Mouse (Mus musculus) spleen, postnatal 4 days (tissue): ENCODE results near the gene Il4i1.

Experiments
- DNase-seq, 2 experiments: peaks; one replicate each; pipeline ENCODE4 v3.0.0; 2022; ENCODE audit warnings: low spot score in 2 of 2

Il4i1 gene

GRCm38 (mm10) chr7:44848561-44849415 is 32.6 kb downstream of the Il4i1 start, which contains the start of the genes Akt1s1 and Tbc1d17:
Gene Akt1s1 (plus strand): TSS chr7:44848991.
Gene Tbc1d17 (minus strand): TSS chr7:44849079.
- peak; percentile 95 to 97 for DNase-seq

- peak; percentile 86 to 92 for DNase-seq
These were observed 33.4 kb downstream of the Il4i1 start for GRCm38 (mm10) chr7:44849416-44850111.

DNA sequence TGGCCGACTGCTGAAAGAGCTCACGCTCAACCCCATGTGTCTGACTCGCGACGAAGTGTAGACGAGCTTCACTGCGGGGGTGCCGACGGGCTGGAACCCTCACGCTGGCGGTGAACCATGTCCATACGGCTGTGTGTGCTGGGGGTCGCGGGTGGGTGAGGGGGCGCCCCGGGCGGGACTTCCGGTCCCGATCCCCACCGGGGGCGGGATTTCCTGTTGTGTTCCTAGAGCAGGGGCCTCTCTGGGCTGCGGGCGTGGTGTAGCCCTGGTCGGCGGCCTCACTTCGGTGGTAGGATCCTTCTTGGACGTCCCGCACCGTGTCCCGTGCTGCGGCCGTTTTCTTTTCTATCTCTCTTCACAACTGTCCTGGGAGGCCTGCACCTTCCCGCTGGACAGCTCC is 34.0 kb downstream of the Il4i1 start:
- DNase-seq, result peak; percentile 77 to 86

GRCm38 (mm10) chr7:44850789-44851624 is 34.8 kb downstream of the Il4i1 start:
- DNase-seq, result no peak

- DNase-seq, result no peak
These were observed 35.5 kb downstream of the Il4i1 start for GRCm38 (mm10) chr7:44851625-44852234.

DNA sequence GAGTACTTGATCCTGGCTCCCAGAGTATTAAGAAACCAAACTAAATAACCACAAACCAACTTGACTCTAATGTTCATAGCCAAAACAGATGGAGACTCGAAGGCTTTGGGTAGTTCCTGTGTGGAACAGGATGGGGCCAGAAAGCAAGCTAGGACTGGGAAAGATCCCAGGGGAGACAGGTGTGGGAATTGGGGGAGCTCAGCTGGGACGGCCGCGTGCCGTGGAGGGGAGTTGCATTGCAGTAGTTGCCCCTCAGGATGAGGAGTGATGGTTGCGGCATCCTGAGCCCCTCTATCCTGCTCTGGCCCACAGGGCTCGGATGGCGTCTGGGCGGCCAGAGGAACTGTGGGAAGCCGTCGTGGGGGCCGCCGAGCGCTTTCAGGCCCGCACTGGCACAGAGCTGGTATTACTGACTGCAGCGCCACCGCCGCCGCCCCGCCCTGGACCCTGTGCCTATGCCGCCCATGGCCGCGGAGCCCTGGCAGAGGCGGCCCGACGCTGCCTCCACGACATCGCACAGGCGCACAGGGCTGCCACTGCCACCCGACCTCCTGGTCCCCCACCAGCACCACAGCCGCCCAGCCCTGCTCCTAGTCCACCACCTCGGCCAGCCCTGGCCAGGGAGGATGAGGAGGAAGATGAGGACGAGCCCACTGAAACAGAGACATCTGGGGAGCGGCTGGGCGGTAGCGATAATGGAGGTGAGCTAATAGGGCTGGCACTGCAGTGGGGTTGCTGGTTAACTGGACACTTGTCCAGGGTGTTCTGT is 36.3 kb downstream of the Il4i1 start:
- DNase-seq, result peak in 1 of 2 experiments; percentile 17

GRCm38 (mm10) chr7:44853065-44853464 is 36.9 kb downstream of the Il4i1 start:
- DNase-seq, result no peak

DNA sequence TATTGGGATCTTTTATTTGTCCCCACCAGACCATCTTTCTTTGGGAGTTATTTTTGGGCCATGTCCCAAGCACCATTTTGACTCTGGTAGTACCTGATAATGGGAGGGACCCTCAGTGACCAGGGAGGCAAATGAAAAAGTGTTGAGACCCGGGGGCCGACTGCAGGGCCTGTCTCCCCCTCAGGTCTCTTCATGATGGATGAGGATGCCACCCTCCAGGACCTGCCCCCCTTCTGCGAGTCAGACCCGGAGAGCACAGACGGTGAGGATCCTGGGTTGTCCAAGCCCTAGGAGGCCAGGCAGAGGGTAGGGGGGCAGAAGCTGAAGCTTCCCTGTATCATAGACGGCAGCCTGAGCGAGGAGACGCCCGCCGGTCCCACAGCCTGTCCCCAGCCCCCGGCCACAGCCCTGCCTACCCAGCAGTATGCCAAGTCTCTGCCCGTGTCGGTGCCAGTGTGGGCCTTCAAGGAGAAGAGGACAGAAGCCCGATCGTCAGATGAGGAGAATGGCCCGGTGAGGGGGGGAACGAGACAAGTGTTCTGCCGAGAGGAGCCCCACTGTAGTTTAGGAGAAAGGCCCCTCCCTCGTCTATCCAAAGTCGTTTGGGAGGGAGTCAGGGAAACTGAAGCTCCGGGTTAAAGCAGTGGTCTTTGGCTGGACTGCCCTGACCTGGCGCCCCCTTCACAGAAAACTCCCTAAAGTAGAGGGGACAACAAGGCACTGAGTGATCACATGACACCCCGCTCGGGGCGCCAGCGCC is 37.6 kb downstream of the Il4i1 start:
- peak in 1 of 2 experiments; percentile 33 for DNase-seq

DNA sequence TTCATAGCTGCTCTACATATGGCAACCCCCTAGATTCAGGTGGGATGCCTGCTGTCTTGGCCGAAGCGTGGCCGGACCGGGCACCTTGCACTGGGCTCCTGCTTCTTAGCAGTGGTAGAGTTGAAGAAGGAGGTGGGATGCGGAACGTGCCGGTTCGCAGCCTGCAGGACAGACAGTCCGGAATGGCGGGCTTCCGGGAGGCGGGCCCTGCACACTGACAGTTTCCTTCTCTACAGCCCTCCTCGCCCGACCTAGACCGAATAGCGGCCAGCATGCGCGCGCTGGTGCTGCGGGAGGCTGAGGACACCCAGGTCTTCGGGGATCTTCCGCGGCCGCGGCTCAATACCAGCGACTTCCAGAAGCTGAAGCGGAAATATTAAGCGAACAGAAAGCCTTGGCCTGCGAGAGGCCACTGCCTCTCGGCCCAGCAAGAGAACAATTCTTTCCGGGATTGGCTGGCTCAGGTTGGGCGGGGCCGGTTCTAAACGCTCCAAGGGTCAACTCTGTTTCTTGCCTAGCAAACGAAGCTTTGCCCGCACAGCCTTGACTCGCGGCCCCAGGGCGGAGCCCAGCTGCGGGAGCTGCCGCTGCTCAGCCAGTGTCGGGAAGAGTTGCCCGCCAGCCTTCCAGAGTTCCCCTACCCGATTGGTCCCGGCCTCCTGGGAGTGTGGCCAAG is 38.3 kb downstream of the Il4i1 start:
- peak; percentile 86 to 92 for DNase-seq

GRCm38 (mm10) chr7:44855036-44855435 is 38.8 kb downstream of the Il4i1 start:
- no peak for DNase-seq

DNA sequence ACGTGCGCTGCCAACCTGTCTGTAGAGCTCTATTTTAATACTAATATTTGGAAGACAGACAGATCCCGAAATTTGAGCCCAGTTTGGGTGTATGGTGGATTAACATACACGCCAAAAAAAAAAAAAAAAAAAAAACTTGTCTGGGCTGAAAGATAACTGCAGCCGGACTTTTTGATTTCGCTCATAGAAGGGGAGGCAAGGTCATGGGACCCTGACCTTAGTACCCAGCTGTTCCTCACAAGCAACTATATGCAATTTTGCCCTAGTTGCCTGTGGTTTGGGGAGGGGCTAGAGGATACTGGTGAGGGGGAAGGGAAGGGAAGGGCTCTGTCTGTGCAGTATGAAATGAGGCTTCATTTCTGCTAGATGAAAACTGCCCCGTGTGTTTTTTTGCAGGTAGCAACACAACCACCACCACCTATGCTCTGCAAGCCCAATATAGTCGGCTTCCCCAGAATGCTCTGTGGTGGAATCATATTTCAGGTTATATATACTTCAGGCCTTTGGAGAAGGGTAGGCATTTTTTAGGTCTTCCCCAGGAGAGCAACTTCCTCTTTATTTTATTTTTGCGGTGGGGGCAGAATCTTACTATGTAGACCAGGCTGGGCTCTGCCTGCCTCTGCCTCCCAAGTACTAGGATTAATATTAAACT is 40.2 kb downstream of the Il4i1 start:
- no peak for DNase-seq

DNA sequence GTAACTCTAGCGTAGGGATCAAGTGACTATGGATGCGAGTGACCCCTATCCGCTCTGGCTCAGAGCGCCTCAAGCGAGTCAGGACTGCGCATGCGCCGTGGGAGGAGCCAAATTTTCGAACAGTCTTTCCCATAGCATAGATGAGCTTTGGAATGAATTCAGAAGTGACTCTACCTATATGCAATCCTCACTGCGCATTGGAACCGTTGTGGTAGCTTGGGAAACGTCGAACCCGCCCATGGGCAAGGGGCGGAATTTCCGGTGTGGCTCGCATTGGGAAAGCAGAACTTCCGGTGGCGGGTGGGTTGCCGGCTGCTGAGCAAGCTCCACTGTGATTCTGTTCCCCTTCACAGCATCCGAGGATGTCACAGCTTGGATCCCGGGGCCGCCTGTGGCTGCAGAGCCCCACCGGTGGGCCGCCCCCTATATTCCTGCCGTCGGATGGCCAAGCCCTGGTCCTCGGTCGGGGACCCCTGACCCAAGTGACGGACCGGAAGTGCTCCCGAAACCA is 40.9 kb downstream of the Il4i1 start, which contains the start of gene Pnkp:
Gene Pnkp, plus strand, starts transcription at position 98 of the 511 bp plus-strand sequence.
- peak; percentile 85 to 94 for DNase-seq

- peak; percentile 77 to 83 for DNase-seq
These were observed 41.7 kb downstream of the Il4i1 start for GRCm38 (mm10) chr7:44857905-44858304.

DNA sequence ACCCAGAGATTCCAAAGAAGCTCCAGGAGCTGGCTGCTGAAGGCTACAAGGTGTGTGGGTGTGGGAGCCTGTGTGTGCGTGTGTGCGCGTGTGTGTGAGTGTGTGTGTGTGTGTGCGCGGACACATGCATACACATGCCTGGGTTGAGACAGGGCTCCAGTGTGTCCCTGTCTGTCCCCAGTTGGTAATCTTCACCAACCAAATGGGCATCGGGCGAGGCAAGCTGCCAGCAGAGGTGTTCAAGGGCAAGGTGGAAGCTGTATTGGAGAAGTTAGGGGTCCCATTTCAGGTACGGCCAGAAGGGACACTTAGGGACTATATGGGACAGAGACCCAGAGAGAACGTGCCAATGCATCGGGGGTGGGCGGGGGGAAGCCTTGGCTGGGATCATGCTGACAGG is 43.7 kb downstream of the Il4i1 start:
- DNase-seq, result no peak

DNA sequence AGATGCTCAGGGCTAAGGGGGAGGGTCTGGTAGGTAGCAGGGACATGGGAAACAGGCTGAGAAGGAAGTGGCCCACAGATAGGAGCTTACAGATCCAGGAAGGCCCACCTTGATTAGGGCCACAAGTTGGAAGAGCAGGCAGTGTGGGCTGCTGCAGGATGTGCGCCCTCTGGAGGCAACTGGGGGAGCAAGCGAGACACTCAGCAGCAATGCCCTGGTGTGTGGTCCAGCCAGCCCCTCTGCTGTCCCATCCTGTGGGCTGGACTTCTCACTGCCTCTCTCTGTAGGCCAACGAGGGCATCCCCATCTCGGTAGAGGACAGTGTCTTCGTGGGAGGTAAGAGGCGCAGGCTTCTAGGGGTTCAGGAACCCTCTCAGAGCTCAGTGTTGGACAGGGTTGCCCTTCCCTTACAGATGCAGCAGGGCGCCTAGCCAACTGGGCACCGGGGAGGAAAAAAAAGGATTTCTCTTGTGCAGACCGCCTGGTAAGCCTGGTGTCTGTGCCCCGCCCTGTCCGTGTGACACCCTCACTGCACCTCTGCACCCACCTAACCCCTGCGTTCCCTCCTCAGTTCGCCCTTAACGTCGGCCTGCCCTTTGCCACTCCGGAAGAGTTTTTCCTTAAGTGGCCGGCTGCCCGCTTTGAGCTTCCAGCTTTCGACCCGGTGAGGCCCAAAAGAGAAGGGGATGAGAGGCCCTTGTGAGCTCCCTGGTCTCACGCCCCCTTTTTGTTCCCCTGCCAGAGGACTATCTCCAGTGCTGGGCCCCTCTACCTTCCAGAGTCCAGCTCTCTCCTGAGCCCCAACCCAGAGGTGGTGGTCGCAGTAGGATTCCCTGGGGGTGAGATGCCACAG is 44.6 kb downstream of the Il4i1 start:
- DNase-seq, result peak; percentile 76 to 92

DNA sequence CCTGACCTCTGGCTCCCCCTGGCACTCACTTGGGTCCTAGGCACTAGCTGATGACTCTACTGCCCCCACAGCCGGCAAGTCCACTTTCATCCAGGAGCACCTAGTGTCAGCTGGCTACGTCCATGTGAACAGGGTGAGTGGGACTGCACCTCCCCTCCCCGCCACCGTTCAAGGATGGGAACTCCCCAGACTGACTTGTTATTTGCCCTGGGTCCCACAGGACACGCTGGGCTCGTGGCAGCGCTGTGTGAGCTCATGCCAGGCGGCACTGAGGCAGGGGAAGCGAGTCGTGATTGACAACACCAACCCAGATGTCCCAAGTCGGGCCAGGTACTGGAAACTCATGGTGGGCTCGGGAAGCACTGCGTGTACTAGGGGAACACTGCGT is 45.2 kb downstream of the Il4i1 start:
- no peak for DNase-seq

DNA sequence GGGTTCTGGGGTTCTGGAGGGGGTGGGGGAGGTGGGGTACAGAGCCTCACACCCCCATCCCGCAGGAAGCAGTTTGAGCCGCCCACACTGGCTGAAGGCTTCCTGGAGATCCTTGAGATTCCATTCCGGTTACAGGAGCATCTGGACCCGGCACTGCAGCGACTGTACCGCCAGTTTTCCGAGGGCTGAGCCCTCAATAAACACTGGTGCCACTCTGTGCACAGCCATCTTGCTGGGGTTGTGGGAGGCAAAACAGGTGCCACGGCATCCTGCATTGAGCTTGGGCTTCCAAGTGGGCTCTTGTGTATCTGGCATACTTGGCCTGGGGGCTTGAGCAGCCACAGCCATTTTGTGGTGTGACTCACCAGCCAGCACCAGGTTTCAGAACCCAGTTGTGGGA is 46.2 kb downstream of the Il4i1 start:
- DNase-seq, result no peak

GRCm38 (mm10) chr7:44863210-44863609 is 47.0 kb downstream of the Il4i1 start:
- DNase-seq, result no peak
